Comparison of ENCODE assay signal across 8 mouse cellular contexts in the genomic region with DNA sequence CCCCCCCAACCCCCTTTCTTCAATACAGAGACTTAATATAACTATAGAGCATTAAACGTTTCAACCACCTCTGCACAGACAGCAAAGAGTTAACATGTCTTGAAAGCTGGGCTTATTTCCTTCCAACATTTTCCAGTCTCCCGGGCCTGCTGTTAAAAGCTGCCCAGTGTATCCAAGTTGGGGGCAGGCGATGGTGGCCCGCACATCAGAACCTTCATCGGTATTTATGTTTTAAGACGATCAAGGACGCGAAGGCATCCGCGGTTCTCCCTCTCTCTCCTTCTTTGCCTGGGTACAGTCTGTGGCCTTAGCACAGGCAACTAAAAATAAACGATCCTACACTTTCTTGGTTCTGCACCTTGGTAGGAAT. TPM values are rescaled to one million over a fixed set of nuclear protein-coding genes. Genes with fewer than 3 reads are reported as not detected.
DNase-seq lines count a peak whose midpoint lies in the region; ATAC-seq and TF ChIP-seq lines count a peak whose summit lies in the region.

No protein-coding gene starts in this region.

- peak overlapping the region; percentile 92 for H3K4me3 ChIP-seq in kidney, embryonic 16.5 days (ENCODE audit: low read length)
- H3K4me3 ChIP-seq in bone marrow macrophage, adult 2 months (ENCODE audit: insufficient read depth, low read length): peak overlapping the region; percentile 94
- H3K4me3 ChIP-seq in hindbrain, embryonic 11.5 days (ENCODE audit: low read depth, low read length): peak overlapping the region; percentile 89
- peak overlapping the region; percentile 68 for H3K4me3 ChIP-seq in midbrain, embryonic 13.5 days (replicated peaks)

- DNase-seq in kidney, adult 11 months: no peak
- no peak for DNase-seq in hindbrain, embryonic 11.5 days (ENCODE audit: low spot score)
- no peak for DNase-seq in T-cell, adult 2 months (ENCODE audit: low spot score)

- no peaks in the 10 kb centered on the region for H3K9me3 ChIP-seq in kidney, embryonic 16.5 days (ENCODE audit: low read length)
- no peaks in the 10 kb centered on the region for H3K9me3 ChIP-seq in hindbrain, embryonic 11.5 days (ENCODE audit: control insufficient read depth, low read length)
- no peaks in the 10 kb centered on the region for H3K9me3 ChIP-seq in midbrain, embryonic 13.5 days

- TF ChIP-seq CTCF in bone marrow macrophage, adult 2 months (IDR thresholded peaks at IDR 0.05; ENCODE audit: low read depth, low read length): no peak

- no peak for TF ChIP-seq POLR2A in bone marrow macrophage, adult 2 months (IDR thresholded peaks at IDR 0.05; ENCODE audit: borderline replicate concordance, low read depth, low read length)

- H3K27me3 ChIP-seq in kidney, embryonic 16.5 days (ENCODE audit: insufficient read depth, low read length): no peaks in the 10 kb centered on the region
- H3K27me3 ChIP-seq in hindbrain, embryonic 11.5 days (ENCODE audit: control insufficient read depth, insufficient read depth, low read length): no peaks in the 10 kb centered on the region
- H3K27me3 ChIP-seq in midbrain, embryonic 13.5 days: no peaks in the 10 kb centered on the region

- WGBS in kidney, embryonic 16.5 days: under 1% methylated on average over 11 of the region's 11 CpGs
- WGBS in hindbrain, embryonic 11.5 days: 2% methylated on average over 11 of the region's 11 CpGs
- under 1% methylated on average over 11 of the region's 11 CpGs for WGBS in midbrain, embryonic 13.5 days

- peaks cover 34% of the 10 kb centered on the region for H3K4me1 ChIP-seq in kidney, embryonic 16.5 days (ENCODE audit: insufficient read depth, low read length)
- peaks cover 7% of the 10 kb centered on the region for H3K4me1 ChIP-seq in bone marrow macrophage, adult 2 months (ENCODE audit: control insufficient read depth, insufficient read depth, low read length)
- H3K4me1 ChIP-seq in hindbrain, embryonic 11.5 days (replicated peaks; ENCODE audit: control insufficient read depth, insufficient read depth, low read length): peaks cover 6% of the 10 kb centered on the region
- peaks cover 36% of the 10 kb centered on the region for H3K4me1 ChIP-seq in midbrain, embryonic 13.5 days (replicated peaks)

- peaks cover 23% of the 10 kb centered on the region for H3K36me3 ChIP-seq in kidney, embryonic 16.5 days (ENCODE audit: insufficient read depth, low read length)
- H3K36me3 ChIP-seq in hindbrain, embryonic 11.5 days (ENCODE audit: control insufficient read depth, insufficient read depth, low read length): 0 out of 2 replicates have a peak, but pooled peaks cover 3% of the 10 kb centered on the region
- H3K36me3 ChIP-seq in midbrain, embryonic 13.5 days: 0 out of 2 replicates have a peak, but pooled peaks cover under 1% of the 10 kb centered on the region

- peak overlapping the region; percentile 95 for H3K9ac ChIP-seq in kidney, embryonic 16.5 days (replicated peaks; ENCODE audit: low read length)
- peak overlapping the region; percentile 76 for H3K9ac ChIP-seq in hindbrain, embryonic 11.5 days (ENCODE audit: low read depth, low read length)
- H3K9ac ChIP-seq in midbrain, embryonic 13.5 days (replicated peaks): peak overlapping the region; percentile 72

- no peak for ATAC-seq in kidney, embryonic 16.5 days (ENCODE audit: low FRiP score, low TSS enrichment)
- no peak for ATAC-seq in hindbrain, embryonic 11.5 days (ENCODE audit: low FRiP score)
- no peak for ATAC-seq in midbrain, embryonic 13.5 days
- ATAC-seq in activated CD4-positive, CD25-positive, alpha-beta regulatory T cell, adult 4 months: no peak
- ATAC-seq in cerebellum, adult (ENCODE audit: insufficient number of reproducible peaks, low FRiP score, low TSS enrichment): no peak

- H3K27ac ChIP-seq in kidney, embryonic 16.5 days (ENCODE audit: low read length): peak overlapping the region; percentile 87
- peak overlapping the region; percentile 71 for H3K27ac ChIP-seq in bone marrow macrophage, adult 2 months (ENCODE audit: insufficient read depth, low read depth, low read length)
- 0 out of 2 replicates have a peak overlapping the region, but pooled peaks have one; percentile 54 for H3K27ac ChIP-seq in hindbrain, embryonic 11.5 days (ENCODE audit: low read depth, low read length)
- no peak overlapping the region for H3K27ac ChIP-seq in midbrain, embryonic 13.5 days

- H3K4me2 ChIP-seq in kidney, embryonic 16.5 days (replicated peaks; ENCODE audit: low read depth, low read length): peak overlapping the region; percentile 86
- H3K4me2 ChIP-seq in hindbrain, embryonic 11.5 days (replicated peaks; ENCODE audit: low read depth, low read length): peak overlapping the region; percentile 60
- peak overlapping the region; percentile 94 for H3K4me2 ChIP-seq in midbrain, embryonic 13.5 days (replicated peaks)

RNA-seq across cellular contexts. Expression of a gene that starts 0.9 kb away (rescaled TPM):
- 466 and 531 TPM in 2 replicates for polyA plus RNA-seq in kidney, embryonic 16.5 days (2015; fragmentation: Nextera tagmentation; extraction: Ambion mirVana)
- 86.3 and 92.4 TPM in 2 replicates for polyA plus RNA-seq in bone marrow macrophage, adult 2 months (2012; ENCODE audit: insufficient read depth, insufficient read length, missing spikeins)
- 348 and 387 TPM in 2 replicates for polyA plus RNA-seq in hindbrain, embryonic 11.5 days (2014; fragmentation: Nextera tagmentation; extraction: Ambion mirVana)
- 149 and 181 TPM in 2 replicates for polyA plus RNA-seq in midbrain, embryonic 13.5 days (2015; fragmentation: Nextera tagmentation; extraction: Ambion mirVana)
- 10 to 100 TPM; 38.3 to 42.9 TPM for polyA plus RNA-seq in activated CD4-positive, CD25-positive, alpha-beta regulatory T cell, adult 4 months (2017; shearing (Covaris generic))

RNA-seq across cellular contexts. Expression of a gene that starts 46.7 kb away (rescaled TPM):
- polyA plus RNA-seq in kidney, embryonic 16.5 days (2015; fragmentation: Nextera tagmentation; extraction: Ambion mirVana): 47.6 and 53.8 TPM in 2 replicates
- 0.91 and 1.5 TPM in 2 replicates for polyA plus RNA-seq in bone marrow macrophage, adult 2 months (2012; ENCODE audit: insufficient read depth, insufficient read length, missing spikeins)
- polyA plus RNA-seq in hindbrain, embryonic 11.5 days (2014; fragmentation: Nextera tagmentation; extraction: Ambion mirVana): 66.8 and 97.7 TPM in 2 replicates
- polyA plus RNA-seq in midbrain, embryonic 13.5 days (2015; fragmentation: Nextera tagmentation; extraction: Ambion mirVana): 102 and 110 TPM in 2 replicates
- 1 to 10 TPM in 1 of 2 experiments, under 1 TPM in 1; 0.05 to 1.3 TPM for polyA plus RNA-seq in activated CD4-positive, CD25-positive, alpha-beta regulatory T cell, adult 4 months (2017; shearing (Covaris generic))

Comparison
In these comparisons a context has a peak if more than half of its experiments do, and no peak if none do; other contexts are left out.
1. RNA of a gene that starts 46.7 kb away (polyA plus RNA-seq): 102 to 110 TPM in midbrain, embryonic 13.5 days, 66.8 to 97.7 TPM in hindbrain, embryonic 11.5 days and 47.6 to 53.8 TPM in kidney, embryonic 16.5 days; 0.91 to 1.5 TPM in bone marrow macrophage, adult 2 months and 0.05 to 1.3 TPM in activated CD4-positive, CD25-positive, alpha-beta regulatory T cell, adult 4 months; every median in the first group is over 10 times any median in the second.
2. Peak in every context shown above with its lines, with median percentiles within 50 percentile points of each other: H3K4me2 ChIP-seq, H3K4me3 ChIP-seq and H3K9ac ChIP-seq.